ENCODE assay signal across 10 mouse cellular contexts in genomic region chr12:111853011-111853436, GRCm38 (mm10). TPM values are rescaled to one million over a fixed set of nuclear protein-coding genes. Genes with fewer than 3 reads are reported as not detected.
A peak's percentile ranks its signal among the peaks of the same experiment; 100 is the strongest.
DNase-seq lines count a peak whose midpoint lies in the region; ATAC-seq lines count a peak whose summit lies in the region.
"Had no signal": no experiment of that assay in that cellular context is flagged by ENCODE, and none has a peak within 500 bp of the region (broad histone marks: within the 10 kb centered on the region; RNA-seq: fewer than 3 reads in every experiment).

No protein-coding gene starts in this region.

- no peak for ATAC-seq in hindbrain, embryonic 13.5 days (ENCODE audit: low FRiP score)

- intact Hi-C loops in heart, postnatal 14 days (cut with DNase I), result no loop called here

- H3K4me2 ChIP-seq in hindbrain, embryonic 13.5 days, result no peak overlapping the region
- H3K4me2 ChIP-seq: embryonic facial prominence, embryonic 12.5 days had no signal

- peaks cover 21% of the 10 kb centered on the region for H3K36me3 ChIP-seq in heart, embryonic 10.5 days
- peaks cover 15% of the 10 kb centered on the region; the same call in 1 of the 2 replicates for H3K36me3 ChIP-seq in hindbrain, embryonic 13.5 days
- H3K36me3 ChIP-seq: embryonic facial prominence, embryonic 12.5 days had no signal

- no peaks in the 10 kb centered on the region for H3K9me3 ChIP-seq in heart, embryonic 10.5 days
- no peaks in the 10 kb centered on the region for H3K9me3 ChIP-seq in hindbrain, embryonic 13.5 days
- H3K9me3 ChIP-seq: embryonic facial prominence, embryonic 12.5 days; megakaryocyte, embryonic 14.5 days had no signal

- WGBS in heart, embryonic 10.5 days, result 74% methylated on average over 10 of the region's 10 CpGs
- WGBS in hindbrain, embryonic 13.5 days, result 72% methylated on average over 10 of the region's 10 CpGs

- peaks cover 6% of the 10 kb centered on the region for H3K4me1 ChIP-seq in heart, embryonic 10.5 days
- no peaks in the 10 kb centered on the region for H3K4me1 ChIP-seq in hindbrain, embryonic 13.5 days (replicated peaks)

- no peaks in the 10 kb centered on the region for H3K27me3 ChIP-seq in heart, embryonic 10.5 days (ENCODE audit: insufficient read depth, poor library complexity, severe bottlenecking)
- no peaks in the 10 kb centered on the region for H3K27me3 ChIP-seq in hindbrain, embryonic 13.5 days
- H3K27me3 ChIP-seq: embryonic facial prominence, embryonic 12.5 days; megakaryocyte, embryonic 14.5 days had no signal

- peak; percentile 61 to 79 for DNase-seq in heart, adult 18-20 months
- DNase-seq in heart, embryonic 10.5 days (ENCODE audit: low spot score), result no peak
- peak; percentile 77 for DNase-seq in adrenal gland, postnatal 10 days
- DNase-seq in heart, postnatal 14 days, result peak; percentile 65 to 66
- DNase-seq in mesoderm, embryonic 11.5 days (ENCODE audit: low read depth, low spot score), result peak; percentile 27
- DNase-seq in frontal cortex, postnatal 36 days (ENCODE audit: low spot score in 2 of 2), result no peak
- no peak for DNase-seq in urinary bladder, postnatal 25 days (ENCODE audit: low spot score)

- H3K9ac ChIP-seq in hindbrain, embryonic 13.5 days, result no peak overlapping the region
- H3K9ac ChIP-seq: embryonic facial prominence, embryonic 12.5 days had no signal

- no peak overlapping the region for H3K4me3 ChIP-seq in heart, embryonic 10.5 days
- no peak overlapping the region for H3K4me3 ChIP-seq in hindbrain, embryonic 13.5 days
- H3K4me3 ChIP-seq: embryonic facial prominence, embryonic 12.5 days; megakaryocyte, embryonic 14.5 days had no signal

- no peak overlapping the region for H3K27ac ChIP-seq in heart, embryonic 10.5 days
- H3K27ac ChIP-seq in hindbrain, embryonic 13.5 days, result no peak overlapping the region
- H3K27ac ChIP-seq: embryonic facial prominence, embryonic 12.5 days had no signal

RNA-seq across cellular contexts. Expression of gene Zfyve21, which starts 39.1 kb away (rescaled TPM):
- 10 to 100 TPM; 71.6 to 77.3 TPM for total RNA-seq in heart, adult 18-20 months (2021)
- 104 and 109 TPM in 2 replicates for polyA plus RNA-seq in heart, embryonic 10.5 days (2016; fragmentation: Nextera tagmentation; extraction: Ambion mirVana)
- 10 to 100 TPM; 80.6 to 96.3 TPM for total RNA-seq in adrenal gland, postnatal 10 days (2021)
- 10 to 100 TPM; 55.3 to 59.7 TPM for total RNA-seq in heart, postnatal 14 days (2021)
- 38.4 and 42.9 TPM in 2 replicates for polyA plus RNA-seq in hindbrain, embryonic 13.5 days (2015; fragmentation: Nextera tagmentation; extraction: Ambion mirVana)

RNA-seq across cellular contexts. Expression of gene Xrcc3, which starts 39.4 kb away (rescaled TPM):
- total RNA-seq in heart, adult 18-20 months (2021), result 1 to 10 TPM in 1 of 2 experiments, under 1 TPM in 1; 0.72 to 1.6 TPM
- 10.5 and 13.8 TPM in 2 replicates for polyA plus RNA-seq in heart, embryonic 10.5 days (2016; fragmentation: Nextera tagmentation; extraction: Ambion mirVana)
- total RNA-seq in adrenal gland, postnatal 10 days (2021), result 10 to 100 TPM; 21.4 to 25.7 TPM
- total RNA-seq in heart, postnatal 14 days (2021), result 1 to 10 TPM; 2.1 to 3.1 TPM
- polyA plus RNA-seq in hindbrain, embryonic 13.5 days (2015; fragmentation: Nextera tagmentation; extraction: Ambion mirVana), result 3.1 and 3.6 TPM in 2 replicates

RNA-seq across cellular contexts. Expression of gene Ppp1r13b, which starts 54.9 kb away (rescaled TPM):
- 10 to 100 TPM; 16.9 to 17.8 TPM for total RNA-seq in heart, adult 18-20 months (2021)
- 13.6 and 16.8 TPM in 2 replicates for polyA plus RNA-seq in heart, embryonic 10.5 days (2016; fragmentation: Nextera tagmentation; extraction: Ambion mirVana)
- 10 to 100 TPM; 20.4 to 21.8 TPM for total RNA-seq in adrenal gland, postnatal 10 days (2021)
- 10 to 100 TPM; 21.1 to 21.5 TPM for total RNA-seq in heart, postnatal 14 days (2021)
- 23.0 and 25.5 TPM in 2 replicates for polyA plus RNA-seq in hindbrain, embryonic 13.5 days (2015; fragmentation: Nextera tagmentation; extraction: Ambion mirVana)

Comparison
In these comparisons a context has a peak if more than half of its experiments do, and no peak if none do; other contexts are left out.
1. DNase-seq: peak in heart, adult 18-20 months (2 of 2), adrenal gland, postnatal 10 days (single experiment), heart, postnatal 14 days (2 of 2) and mesoderm, embryonic 11.5 days (single experiment); none in heart, embryonic 10.5 days (single experiment), frontal cortex, postnatal 36 days (0 of 2) and urinary bladder, postnatal 25 days (single experiment).
2. RNA of gene Xrcc3, which starts 39.4 kb away (total RNA-seq): 21.4 to 25.7 TPM in adrenal gland, postnatal 10 days; 2.1 to 3.1 TPM in heart, postnatal 14 days and 0.72 to 1.6 TPM in heart, adult 18-20 months; every median in the first group is over 4 times any median in the second.